Mouse (Mus musculus) ovary, adult 18-20 months (tissue): ENCODE measurements at regions not wholly inside any gene's neighbourhood (a gene's known extent, or its start where the extent isn't known, plus 50 kb on each side); places are given as distances from the start of the nearest gene placed in this dataset.
A peak's percentile ranks its signal among the peaks of the same experiment; 100 is the strongest.

Source experiments
- DNase-seq: peaks from one replicate; pipeline ENCODE4 v3.0.0; 2022; ENCODE audit warnings: low spot score, mixed read lengths

DNA sequence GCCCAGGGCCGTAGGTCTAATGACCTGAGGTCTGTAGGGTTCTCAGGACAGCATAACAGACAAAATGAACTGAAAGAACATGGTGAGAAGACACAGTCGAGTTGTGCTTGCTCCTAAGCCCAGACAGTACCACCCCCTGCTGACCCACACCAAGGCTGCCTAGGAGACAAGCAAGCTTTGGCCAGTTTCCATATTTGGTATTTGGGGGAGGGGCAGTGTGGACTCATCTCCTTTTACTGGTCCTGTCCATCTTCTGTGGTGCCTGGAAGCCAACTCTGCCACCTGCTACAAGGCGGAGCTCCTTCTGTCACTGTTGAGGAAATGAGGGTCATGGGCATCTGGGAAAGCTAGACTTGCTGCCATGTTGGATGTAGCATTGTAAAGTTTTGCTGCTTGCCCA is 68.9 kb downstream of the Tex29 start:
- no peak for DNase-seq

- no peak for DNase-seq
Observed at GRCm38 (mm10) chr8:11911639-11912450, 71.6 kb downstream of the Tex29 start.

DNA sequence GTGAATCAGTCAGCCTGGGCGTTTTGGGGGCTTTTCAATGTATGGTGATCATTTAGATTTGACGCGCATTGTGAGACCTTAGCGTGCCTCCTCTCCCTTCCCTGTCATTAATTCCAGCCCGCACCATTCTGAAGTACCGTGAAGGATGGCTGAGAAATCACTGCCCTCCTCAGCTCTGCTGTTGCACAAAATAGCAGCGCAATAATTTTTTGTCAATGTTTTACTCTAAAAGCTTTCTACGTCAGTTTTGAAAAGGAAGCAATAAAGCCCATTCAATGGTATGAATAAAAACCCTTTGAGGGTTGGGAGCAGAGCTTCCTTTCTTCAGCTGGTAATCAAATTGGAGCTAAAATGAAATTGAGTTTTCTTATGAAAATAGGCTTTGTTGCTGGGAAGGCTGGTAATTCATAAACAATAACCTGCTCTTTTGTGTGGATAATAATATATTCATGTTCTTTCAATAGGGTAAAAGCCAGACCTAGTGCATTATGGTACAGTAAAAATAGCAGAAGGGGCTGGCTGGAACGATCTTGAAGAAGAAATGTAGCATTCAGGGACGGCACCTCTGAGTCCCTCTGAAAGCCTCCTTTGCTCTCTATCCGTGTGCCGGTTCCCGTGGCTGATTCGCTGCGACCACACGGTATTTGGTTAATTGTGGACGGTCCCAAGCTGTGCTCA is 72.3 kb downstream of the Tex29 start:
- DNase-seq, result no peak

- DNase-seq, result no peak
Observed at GRCm38 (mm10) chr8:11913129-11913900, 73.0 kb downstream of the Tex29 start.

- no peak for DNase-seq
Observed at GRCm38 (mm10) chr8:11914131-11914530, 73.9 kb downstream of the Tex29 start.

DNA sequence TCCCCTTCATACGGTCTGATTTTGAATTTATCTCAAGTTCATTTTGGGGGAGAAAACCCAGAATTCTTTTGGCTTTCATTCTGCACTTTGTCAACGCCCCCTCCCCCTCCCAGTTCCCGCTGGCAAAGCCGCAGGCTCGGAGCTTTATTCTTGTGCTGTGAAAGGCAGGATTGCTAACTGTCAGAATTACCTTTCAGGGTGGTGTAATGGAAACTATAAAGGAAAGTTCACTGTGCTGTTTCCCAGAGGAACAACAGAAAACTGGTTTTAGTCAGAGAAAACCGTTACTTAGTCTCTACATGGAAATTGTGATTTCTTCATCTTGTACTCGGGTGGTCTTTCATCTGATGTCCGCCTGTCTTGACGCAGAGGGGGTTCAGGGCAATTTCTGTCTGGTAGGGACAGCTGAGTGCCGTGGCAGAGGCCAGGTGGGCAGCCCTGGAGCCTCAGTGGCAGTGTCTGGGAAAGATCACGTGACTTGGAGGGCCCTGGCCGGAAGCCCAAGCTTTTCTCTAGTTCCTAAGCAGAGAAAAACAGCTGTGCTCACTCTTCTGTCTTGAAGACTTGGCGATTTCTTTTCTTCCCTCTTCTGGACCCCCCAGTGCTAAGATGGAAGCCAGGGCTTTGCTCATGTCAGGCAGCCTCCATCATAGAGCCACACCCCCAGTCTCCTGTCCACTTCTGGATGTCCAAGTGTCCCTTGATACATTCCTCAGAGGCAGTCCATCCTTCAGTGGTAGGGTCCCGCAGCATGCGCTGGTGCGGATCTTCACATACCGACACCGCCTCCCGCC is 74.6 kb downstream of the Tex29 start:
- DNase-seq, result no peak

DNA sequence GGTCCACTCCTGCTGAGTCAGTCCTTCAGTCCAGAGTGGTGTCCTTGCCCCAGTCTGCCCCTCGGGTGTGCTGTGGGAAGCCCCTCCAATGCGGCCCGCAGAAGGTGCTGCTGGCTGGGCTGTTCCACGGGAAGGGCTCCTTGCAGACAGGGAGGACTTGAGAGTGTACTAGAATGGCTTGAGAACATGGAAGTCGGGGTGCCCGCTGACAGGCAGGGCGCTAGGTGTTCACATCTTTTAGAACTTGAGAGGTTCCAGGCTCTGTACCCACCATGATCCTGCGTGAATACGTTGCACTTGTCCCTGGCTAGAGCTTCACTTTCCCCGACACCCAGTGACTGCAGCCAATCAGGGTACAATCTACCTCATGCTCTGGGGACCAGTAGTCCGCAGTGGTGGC is 75.4 kb downstream of the Tex29 start:
- no peak for DNase-seq

GRCm38 (mm10) chr8:11919876-11920275 is 79.6 kb downstream of the Tex29 start:
- DNase-seq, result no peak

- no peak for DNase-seq
Observed at GRCm38 (mm10) chr8:11923115-11923514, 82.8 kb downstream of the Tex29 start.

DNA sequence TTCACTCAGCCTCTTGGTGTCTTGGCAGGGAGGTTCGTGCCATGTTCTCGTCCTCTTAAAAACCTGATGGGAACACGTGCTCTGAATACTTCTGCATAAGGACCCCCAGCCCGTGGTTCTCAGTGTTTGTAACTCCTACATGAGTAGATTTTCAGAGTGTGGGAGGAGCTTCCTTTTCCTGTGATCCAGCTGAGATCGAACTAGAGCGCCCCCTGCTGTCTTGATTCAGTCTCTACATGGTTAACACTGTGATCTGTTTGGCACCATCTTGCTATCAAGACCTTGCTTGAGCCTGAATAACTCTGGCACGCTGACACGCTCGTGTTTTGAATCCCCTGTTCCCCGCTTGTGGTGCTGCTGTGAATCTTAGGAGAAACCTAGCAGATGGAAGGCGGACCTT is 83.9 kb downstream of the Tex29 start:
- peak; percentile 28 for DNase-seq

- no peak for DNase-seq
Observed at GRCm38 (mm10) chr8:11942892-11943332, 102.6 kb downstream of the Tex29 start.

- no peak for DNase-seq
Observed at GRCm38 (mm10) chr8:11947766-11948165, 107.5 kb downstream of the Tex29 start.

- no peak for DNase-seq
Observed at GRCm38 (mm10) chr8:11956268-11956667, 116.0 kb downstream of the Tex29 start.

DNA sequence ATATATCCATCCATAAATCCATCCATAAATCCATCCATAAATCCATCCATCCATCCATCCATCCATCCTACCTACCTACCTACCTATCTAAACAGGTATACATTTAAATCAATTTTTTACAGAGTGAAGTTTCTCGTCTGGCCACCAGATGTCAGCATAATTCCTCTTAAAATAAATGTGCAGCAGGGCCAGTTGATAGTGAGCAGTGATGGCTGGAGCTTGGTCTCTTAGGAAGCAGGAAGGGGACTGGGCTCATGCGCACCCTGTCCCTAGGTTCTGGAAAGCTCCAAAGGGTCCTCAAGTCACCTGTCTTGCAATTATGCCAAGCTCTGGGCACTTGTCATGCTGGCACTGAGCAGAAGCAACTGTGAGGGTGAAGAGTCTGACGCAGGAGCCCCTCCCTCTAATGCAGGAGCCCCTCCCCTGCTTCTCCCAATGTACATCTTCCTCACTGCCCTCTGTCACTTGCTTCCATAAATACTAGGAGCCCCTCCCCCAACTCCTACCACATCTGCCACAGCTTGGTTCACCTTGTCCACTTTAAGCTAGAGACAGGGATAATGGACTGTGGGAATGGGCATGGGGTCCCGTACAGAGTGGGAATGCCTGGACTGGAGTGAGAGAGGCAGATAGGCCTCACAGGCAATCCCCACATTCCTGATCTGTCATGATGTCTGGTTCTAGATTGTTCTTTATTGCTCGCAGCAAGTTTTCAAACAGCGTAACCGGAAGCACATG is 116.9 kb downstream of the Tex29 start:
- DNase-seq, result no peak

DNA sequence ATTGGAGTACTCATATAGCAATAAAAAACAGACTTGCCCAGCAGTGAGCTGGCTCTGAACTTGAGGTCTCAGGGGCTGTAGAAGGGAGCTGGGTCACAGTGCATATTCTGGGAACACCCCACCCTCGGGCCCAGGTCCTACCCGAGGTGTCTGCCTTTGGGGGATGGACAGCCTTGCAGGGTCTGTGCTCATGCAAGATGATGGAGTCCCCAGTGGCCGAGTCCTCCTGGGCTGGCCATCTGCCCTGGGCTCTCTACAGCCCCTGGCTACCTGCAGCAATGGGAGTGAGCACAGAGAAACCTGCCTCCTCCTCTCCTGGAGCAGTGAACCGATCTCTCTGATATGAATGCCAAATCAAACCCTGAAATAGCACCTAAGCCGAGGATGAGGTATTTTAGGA is 117.9 kb downstream of the Tex29 start:
- DNase-seq, result no peak

DNA sequence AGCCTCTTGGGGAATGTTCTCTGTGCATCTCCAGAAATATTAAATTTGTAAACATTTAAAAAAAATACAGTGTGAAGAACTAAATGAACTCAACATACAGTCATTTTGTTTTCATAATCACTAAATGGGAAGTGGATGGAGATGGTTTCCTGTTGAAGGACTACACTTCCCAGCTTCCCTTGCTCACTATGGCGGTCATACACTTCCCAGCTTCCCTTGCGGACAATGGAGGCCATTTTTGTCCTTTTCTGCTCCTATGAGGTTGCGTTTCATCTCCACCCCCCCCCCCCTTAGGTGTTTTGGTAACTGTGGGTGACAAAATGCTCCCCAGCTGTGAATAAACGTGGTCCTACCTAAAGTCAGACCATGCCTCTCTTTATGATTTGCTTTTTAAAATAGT is 119.2 kb downstream of the Tex29 start:
- DNase-seq, result no peak

GRCm38 (mm10) chr8:11963575-11963974 is 123.3 kb downstream of the Tex29 start:
- no peak for DNase-seq

GRCm38 (mm10) chr8:11967670-11968069 is 127.4 kb downstream of the Tex29 start:
- DNase-seq, result no peak

DNA sequence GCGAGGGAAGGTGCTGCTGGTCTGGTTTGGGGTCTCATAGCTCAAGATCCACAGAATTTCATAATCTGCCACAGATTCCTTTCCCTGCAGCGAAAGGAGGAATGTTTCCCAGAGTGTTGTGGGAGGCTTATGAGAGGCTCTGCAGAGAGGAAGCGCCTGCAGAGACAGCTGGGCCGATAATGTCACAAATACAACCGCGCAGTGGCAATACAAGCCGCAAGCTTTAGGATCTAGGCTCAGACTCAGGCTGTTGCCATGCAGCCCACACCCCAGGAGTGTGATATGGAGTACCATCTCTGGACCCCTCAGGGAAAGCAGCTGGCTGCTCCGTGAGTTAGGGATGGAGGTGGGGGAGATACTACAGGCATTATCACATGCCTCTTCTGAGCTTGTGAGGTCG is 130.2 kb downstream of the Tex29 start:
- DNase-seq, result no peak

DNA sequence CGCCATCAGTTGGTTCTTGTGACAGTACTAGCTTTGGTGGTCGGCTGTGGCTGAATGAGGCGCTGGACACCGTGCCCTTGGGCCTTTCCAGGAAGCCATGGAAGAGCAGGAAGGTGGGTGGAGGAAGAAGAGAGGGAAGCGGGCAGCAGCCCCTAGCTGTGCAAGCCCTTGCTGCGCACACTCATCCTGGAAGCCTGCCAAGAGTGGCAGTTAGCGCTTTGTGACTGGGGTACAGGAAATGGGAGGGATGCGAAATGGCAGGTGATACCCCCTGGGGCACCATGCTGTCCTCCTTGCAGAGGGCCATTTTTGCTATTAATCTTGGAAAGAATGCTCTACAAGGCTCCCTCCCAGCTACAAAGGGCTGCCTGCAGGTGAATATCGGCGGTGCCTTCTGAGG is 133.2 kb downstream of the Tex29 start:
- no peak for DNase-seq

DNA sequence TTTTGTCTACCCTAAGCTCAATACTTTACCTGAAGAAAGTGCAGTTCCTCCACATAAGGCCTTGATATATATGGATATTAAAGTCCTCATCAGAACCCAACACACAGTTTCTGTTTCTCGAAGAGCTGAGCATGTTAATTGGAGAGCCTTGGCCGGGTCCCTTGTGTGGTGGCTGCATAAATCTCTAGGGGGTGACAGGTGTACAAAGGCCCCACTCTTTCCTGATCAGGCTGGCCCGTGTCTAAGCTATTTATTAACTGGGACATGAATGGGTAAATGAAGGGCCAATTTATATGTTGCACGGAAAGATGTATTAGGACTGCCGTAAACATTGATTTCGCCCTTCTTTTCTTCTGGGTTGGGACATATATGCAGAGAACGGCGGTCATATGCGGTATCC is 136.8 kb downstream of the Tex29 start:
- no peak for DNase-seq
